Mouse (Mus musculus) hindbrain, embryonic 12.5 days (tissue): ENCODE results near the gene Washc2. TPM values are rescaled to one million over a fixed set of nuclear protein-coding genes. Genes with fewer than 3 reads are reported as not detected.
A peak's percentile ranks its signal among the peaks of the same experiment; 100 is the strongest.
"Not testable (repeated sequence)": the region's sequence is repeated elsewhere in the genome, so short reads cannot be mapped to it uniquely, and the experiment has no call there.

ENCODE experiments used
- ATAC-seq: fragments of 200-750 bp; cut with Nextera tagmentation; 2 replicates; pipeline ENCODE4 v1.8.0; 2017; ENCODE audit warnings: moderate TSS enrichment; ENCODE audit not compliant: low FRiP score
- H3K27ac ChIP-seq: fragments of 300-500 bp; sonication (generic); 2 replicates; pipeline ENCODE4 v1.5.1; 2016; ENCODE audit warnings: mild to moderate bottlenecking
- H3K27me3 ChIP-seq: fragments of 300-500 bp; sonication (generic); 2 replicates; pipeline ENCODE4 v1.6.1; 2016; ENCODE audit warnings: mild to moderate bottlenecking
- H3K36me3 ChIP-seq: fragments of 300-500 bp; sonication (generic); 2 replicates; pipeline ENCODE4 v1.6.1; 2016; ENCODE audit warnings: mild to moderate bottlenecking
- H3K4me1 ChIP-seq: fragments of 300-500 bp; sonication (generic); 2 replicates; pipeline ENCODE4 v1.6.1; 2016
- H3K4me2 ChIP-seq: fragments of 300-500 bp; sonication (generic); replicated peaks from 2 replicates; pipeline ENCODE4 v1.6.1; 2016; ENCODE audit warnings: mild to moderate bottlenecking
- H3K4me3 ChIP-seq: fragments of 300-500 bp; sonication (generic); 2 replicates; pipeline ENCODE4 v1.5.1; 2016; ENCODE audit warnings: mild to moderate bottlenecking
- H3K9ac ChIP-seq: fragments of 300-500 bp; sonication (generic); 2 replicates; pipeline ENCODE4 v1.6.1; 2016; ENCODE audit warnings: mild to moderate bottlenecking, moderate library complexity
- H3K9me3 ChIP-seq: fragments of 300-500 bp; sonication (generic); replicated peaks from 2 replicates; pipeline ENCODE4 v1.6.1; 2016; ENCODE audit warnings: mild to moderate bottlenecking
- WGBS: fragments of 180-500 bp; shearing (Covaris S2); methylation state at CpG from one replicate; pipeline ENCODE4 v1.1.7; 2016; 5-methylcytosine and 5-hydroxymethylcytosine counted together
- polyA plus RNA-seq: library from polyadenylated mRNA; unstranded; fragments of >200 nt; fragmentation: Nextera tagmentation; extraction: Ambion mirVana; gene quantifications from 2 replicates; pipeline ENCODE4 v1.2.1, GENCODE M21; 2016

The Washc2 gene
- polyA plus RNA-seq, 1 experiment from 2014 or later, result 71.7 TPM

- WGBS, result 71% methylated on average over 2 of the region's 2 CpGs
- no peak for ATAC-seq
- H3K36me3 ChIP-seq, result no peaks in the 10 kb centered on the region
- no peaks in the 10 kb centered on the region for H3K27me3 ChIP-seq
- H3K4me3 ChIP-seq, result no peak overlapping the region
- no peak overlapping the region for H3K4me2 ChIP-seq
- H3K4me1 ChIP-seq, result no peaks in the 10 kb centered on the region; the same call in 1 of the 2 replicates
- H3K27ac ChIP-seq, result no peak overlapping the region
- no peak overlapping the region for H3K9ac ChIP-seq
- no peaks in the 10 kb centered on the region for H3K9me3 ChIP-seq
Measured at GRCm38 (mm10) chr6:116199682-116200081, 8.2 kb upstream of the Washc2 start.

- WGBS, result 69% methylated on average over 11 of the region's 11 CpGs
- no peaks in the 10 kb centered on the region for H3K4me1 ChIP-seq
- no peak overlapping the region for H3K9ac ChIP-seq
- no peak overlapping the region for H3K4me2 ChIP-seq
- H3K27me3 ChIP-seq, result no peaks in the 10 kb centered on the region
- peaks cover 70% of the 10 kb centered on the region for H3K36me3 ChIP-seq
- H3K4me3 ChIP-seq, result no peak overlapping the region
- H3K9me3 ChIP-seq, result no peaks in the 10 kb centered on the region
- H3K27ac ChIP-seq, result no peak overlapping the region
- no peak for ATAC-seq
Measured at GRCm38 (mm10) chr6:116227767-116228166, 19.9 kb downstream of the Washc2 start.

GRCm38 (mm10) chr6:116228785-116229525, 21.1 kb downstream of the Washc2 start:
- 66% methylated on average over 12 of the region's 12 CpGs for WGBS
- H3K4me2 ChIP-seq, result no peak overlapping the region
- H3K36me3 ChIP-seq, result peaks cover 75% of the 10 kb centered on the region
- no peaks in the 10 kb centered on the region for H3K9me3 ChIP-seq
- no peak overlapping the region for H3K27ac ChIP-seq
- H3K4me3 ChIP-seq, result no peak overlapping the region
- no peak overlapping the region for H3K9ac ChIP-seq
- no peaks in the 10 kb centered on the region for H3K4me1 ChIP-seq
- H3K27me3 ChIP-seq, result no peaks in the 10 kb centered on the region
- ATAC-seq, result no peak

- not testable (repeated sequence) for H3K27ac ChIP-seq, H3K9ac ChIP-seq, H3K4me3 ChIP-seq, H3K4me1 ChIP-seq, H3K27me3 ChIP-seq, H3K4me2 ChIP-seq, H3K9me3 ChIP-seq, ATAC-seq
- H3K36me3 ChIP-seq, result peaks cover 73% of the 10 kb centered on the region
- WGBS, result 96% methylated on average over 2 of the region's 2 CpGs
Measured at GRCm38 (mm10) chr6:116234821-116235220, 27.0 kb downstream of the Washc2 start.

GRCm38 (mm10) chr6:116235336-116235735, 27.5 kb downstream of the Washc2 start:
- ATAC-seq, result no peak
- Histone ChIP-seq H3K4me1 (no peaks in the 10 kb centered on the region), H3K4me3 (no peak overlapping the region), H3K27me3 (no peaks in the 10 kb centered on the region), H3K36me3 (peaks cover 75% of the 10 kb centered on the region), H3K9me3 (no peaks in the 10 kb centered on the region), H3K27ac (no peak overlapping the region), H3K9ac (no peak overlapping the region), H3K4me2 (no peak overlapping the region)
- WGBS, result 88% methylated on average over 5 of the region's 5 CpGs

- Histone ChIP-seq H3K27ac (no peak overlapping the region), H3K4me3 (no peak overlapping the region), H3K4me1 (no peaks in the 10 kb centered on the region), H3K27me3 (no peaks in the 10 kb centered on the region), H3K9me3 (no peaks in the 10 kb centered on the region), H3K4me2 (no peak overlapping the region), H3K36me3 (peaks cover 70% of the 10 kb centered on the region), H3K9ac (no peak overlapping the region)
- WGBS, result 90% methylated on average over 5 of the region's 5 CpGs
- ATAC-seq, result no peak
Measured at GRCm38 (mm10) chr6:116238083-116238482, 30.2 kb downstream of the Washc2 start.

GRCm38 (mm10) chr6:116240371-116240770, 32.5 kb downstream of the Washc2 start:
- Histone ChIP-seq H3K27ac (no peak overlapping the region), H3K4me3 (no peak overlapping the region), H3K36me3 (peaks cover 77% of the 10 kb centered on the region), H3K9ac (no peak overlapping the region), H3K9me3 (no peaks in the 10 kb centered on the region), H3K4me1 (no peaks in the 10 kb centered on the region), H3K27me3 (no peaks in the 10 kb centered on the region), H3K4me2 (no peak overlapping the region)
- no peak for ATAC-seq
- 89% methylated on average over 2 of the region's 2 CpGs for WGBS

- H3K36me3 ChIP-seq, result peaks cover 38% of the 10 kb centered on the region
Measured at GRCm38 (mm10) chr6:116259649-116260048, 51.8 kb downstream of the Washc2 start.

GRCm38 (mm10) chr6:116260481-116260880, 52.6 kb downstream of the Washc2 start:
- Histone ChIP-seq H3K4me2 (no peak overlapping the region), H3K4me1 (no peaks in the 10 kb centered on the region), H3K36me3 (peaks cover 30% of the 10 kb centered on the region), H3K27me3 (no peaks in the 10 kb centered on the region), H3K4me3 (no peak overlapping the region), H3K9ac (no peak overlapping the region), H3K27ac (no peak overlapping the region), H3K9me3 (no peaks in the 10 kb centered on the region)
- no peak for ATAC-seq
- WGBS, result 92% methylated on average over 5 of the region's 5 CpGs

More at GRCm38 (mm10) chr6:116259649-116260048, 51.8 kb downstream of the Washc2 start:
- Histone ChIP-seq H3K4me1 (no peaks in the 10 kb centered on the region), H3K9me3 (no peaks in the 10 kb centered on the region), H3K9ac (no peak overlapping the region), H3K27ac (no peak overlapping the region), H3K4me2 (no peak overlapping the region), H3K27me3 (no peaks in the 10 kb centered on the region), H3K4me3 (no peak overlapping the region)
- ATAC-seq, result no peak
- 80% methylated on average over 4 of the region's 4 CpGs for WGBS

GRCm38 (mm10) chr6:116262824-116263223, 55.0 kb downstream of the Washc2 start:
- Histone ChIP-seq H3K27me3 (no peaks in the 10 kb centered on the region), H3K9ac (no peak overlapping the region), H3K4me2 (no peak overlapping the region), H3K9me3 (no peaks in the 10 kb centered on the region), H3K4me1 (peaks cover 11% of the 10 kb centered on the region), H3K4me3 (no peak overlapping the region), H3K27ac (no peak overlapping the region), H3K36me3 (peaks cover 16% of the 10 kb centered on the region)
- no peak for ATAC-seq
- 86% methylated on average over 1 of the region's 1 CpGs for WGBS

GRCm38 (mm10) chr6:116264018-116264651, 56.3 kb downstream of the Washc2 start, which contains the start of gene Zfand4:
Gene Zfand4, plus strand, starts transcription at chr6:116264222.
- WGBS, result under 1% methylated on average over 52 of the region's 67 CpGs
- peak within 1 kb of the TSS; percentile 69 for H3K4me3 ChIP-seq
- H3K27me3 ChIP-seq, result no peaks in the 10 kb centered on the region
- H3K36me3 ChIP-seq, result peaks cover 8% of the 10 kb centered on the region
- peak within 1 kb of the TSS; percentile 82 for H3K9ac ChIP-seq
- H3K9me3 ChIP-seq, result no peaks in the 10 kb centered on the region
- H3K27ac ChIP-seq, result peak within 1 kb of the TSS; percentile 75
- H3K4me1 ChIP-seq, result peaks cover 11% of the 10 kb centered on the region
- peak within 1 kb of the TSS; percentile 69 for H3K4me2 ChIP-seq
- peak; percentile 95 for ATAC-seq

GRCm38 (mm10) chr6:116264836-116265235, 57.0 kb downstream of the Washc2 start:
- Histone ChIP-seq H3K9ac (no peak overlapping the region), H3K27me3 (no peaks in the 10 kb centered on the region), H3K36me3 (peaks cover 8% of the 10 kb centered on the region), H3K4me2 (peak overlapping the region; percentile 69), H3K9me3 (no peaks in the 10 kb centered on the region), H3K4me3 (peak overlapping the region; percentile 69; the same call in 1 of the 2 replicates), H3K4me1 (peaks cover 11% of the 10 kb centered on the region), H3K27ac (no peak overlapping the region)
- 82% methylated on average over 11 of the region's 11 CpGs for WGBS
- no peak for ATAC-seq
